Mouse (Mus musculus): ENCODE measurements around the gene Tpst2. TPM values are rescaled to one million over a fixed set of nuclear protein-coding genes. Genes with fewer than 3 reads are reported as not detected.
"Not testable (repeated sequence)": the region's sequence is repeated elsewhere in the genome, so short reads cannot be mapped to it uniquely, and the experiment has no call there.

Gene Tpst2
- polyA plus RNA-seq, 1 experiment from 2014 or later, result 36.2 TPM

- Histone ChIP-seq H3K9ac (replicated peaks) (no peak overlapping the region), H3K27ac (ENCODE audit: low read depth) (0 out of 2 replicates have a peak overlapping the region, but pooled peaks have one; percentile 11), H3K4me3 (ENCODE audit: low read depth, low read length) (no peak overlapping the region), H3K36me3 (replicated peaks; ENCODE audit: insufficient read depth, low read length) (peaks cover 44% of the 10 kb centered on the region), H3K4me1 (ENCODE audit: insufficient read depth) (no peaks in the 10 kb centered on the region; the same call in 1 of the 2 replicates), H3K4me2 (ENCODE audit: low read depth, low read length) (no peak overlapping the region), H3K9me3 (ENCODE audit: low read length) (no peaks in the 10 kb centered on the region), H3K27me3 (ENCODE audit: insufficient read depth, low read length) (no peaks in the 10 kb centered on the region)
- TF ChIP-seq CTCF (IDR thresholded peaks at IDR 0.05; ENCODE audit: low read depth) (no peak), EP300 (IDR thresholded peaks at IDR 0.05; ENCODE audit: low read depth) (no peak)
- 82% methylated on average over 5 of the region's 5 CpGs for WGBS (ENCODE audit: insufficient replicate concordance)
- no peak for DNase-seq
- no peak for ATAC-seq
Measured at GRCm38 (mm10) chr5:112316468-112316867, 40.0 kb downstream of the Tpst2 start.

- peak; percentile 49 for ATAC-seq
- Histone ChIP-seq H3K4me3 (ENCODE audit: low read depth, low read length) (no peak overlapping the region), H3K36me3 (replicated peaks; ENCODE audit: insufficient read depth, low read length) (peaks cover 37% of the 10 kb centered on the region), H3K4me2 (ENCODE audit: low read depth, low read length) (no peak overlapping the region), H3K4me1 (ENCODE audit: insufficient read depth) (no peaks in the 10 kb centered on the region; the same call in 1 of the 2 replicates), H3K27me3 (ENCODE audit: insufficient read depth, low read length) (no peaks in the 10 kb centered on the region), H3K9ac (replicated peaks) (no peak overlapping the region), H3K27ac (ENCODE audit: low read depth) (no peak overlapping the region), H3K9me3 (ENCODE audit: low read length) (no peaks in the 10 kb centered on the region)
- DNase-seq, result no peak
- TF ChIP-seq CTCF (IDR thresholded peaks at IDR 0.05; ENCODE audit: low read depth), result no peak
- TF ChIP-seq EP300 (IDR thresholded peaks at IDR 0.05; ENCODE audit: low read depth), result no peak
- WGBS (ENCODE audit: insufficient replicate concordance), result 29% methylated on average over 5 of the region's 5 CpGs
Measured at GRCm38 (mm10) chr5:112317328-112317727, 40.8 kb downstream of the Tpst2 start.

- WGBS (ENCODE audit: insufficient replicate concordance), result 55% methylated on average over 2 of the region's 2 CpGs
Measured at GRCm38 (mm10) chr5:112319343-112319742, 42.9 kb downstream of the Tpst2 start.

GRCm38 (mm10) chr5:112320379-112320778 lies 43.9 kb downstream of the Tpst2 start:
- TF ChIP-seq CTCF (IDR thresholded peaks at IDR 0.05; ENCODE audit: low read depth) (no peak), EP300 (IDR thresholded peaks at IDR 0.05; ENCODE audit: low read depth) (no peak)
- no peak overlapping the region for H3K27ac ChIP-seq (ENCODE audit: low read depth)
- WGBS (ENCODE audit: insufficient replicate concordance), result 74% methylated on average over 5 of the region's 5 CpGs

More at GRCm38 (mm10) chr5:112319343-112319742, 42.9 kb downstream of the Tpst2 start:
- not testable (repeated sequence) for H3K27me3 ChIP-seq (ENCODE audit: insufficient read depth, low read length); H3K4me3 ChIP-seq (ENCODE audit: low read depth, low read length); H3K9me3 ChIP-seq (ENCODE audit: low read length); H3K4me1 ChIP-seq (ENCODE audit: insufficient read depth); DNase-seq; H3K27ac ChIP-seq (ENCODE audit: low read depth); H3K4me2 ChIP-seq (ENCODE audit: low read depth, low read length); H3K9ac ChIP-seq (replicated peaks)
- peaks cover 18% of the 10 kb centered on the region for H3K36me3 ChIP-seq (replicated peaks; ENCODE audit: insufficient read depth, low read length)
- peak; percentile 69 for ATAC-seq
- TF ChIP-seq CTCF (IDR thresholded peaks at IDR 0.05; ENCODE audit: low read depth), result 0 out of 2 replicates have a peak, but pooled peaks have one; percentile 20

GRCm38 (mm10) chr5:112320936-112321335 lies 44.4 kb downstream of the Tpst2 start:
- Histone ChIP-seq H3K4me1 (ENCODE audit: insufficient read depth) (peaks cover 17% of the 10 kb centered on the region), H3K36me3 (replicated peaks; ENCODE audit: insufficient read depth, low read length) (peaks cover 4% of the 10 kb centered on the region), H3K4me3 (ENCODE audit: low read depth, low read length) (no peak overlapping the region), H3K27me3 (ENCODE audit: insufficient read depth, low read length) (no peaks in the 10 kb centered on the region), H3K27ac (ENCODE audit: low read depth) (no peak overlapping the region), H3K9ac (replicated peaks) (no peak overlapping the region), H3K9me3 (ENCODE audit: low read length) (no peaks in the 10 kb centered on the region), H3K4me2 (ENCODE audit: low read depth, low read length) (no peak overlapping the region)
- WGBS (ENCODE audit: insufficient replicate concordance), result 70% methylated on average over 6 of the region's 6 CpGs
- ATAC-seq (no peak), DNase-seq (no peak)
- TF ChIP-seq EP300 (IDR thresholded peaks at IDR 0.05; ENCODE audit: low read depth) (no peak), CTCF (IDR thresholded peaks at IDR 0.05; ENCODE audit: low read depth) (no peak)

More at GRCm38 (mm10) chr5:112320379-112320778, 43.9 kb downstream of the Tpst2 start:
- no peak overlapping the region for H3K9ac ChIP-seq (replicated peaks)
- H3K4me3 ChIP-seq (ENCODE audit: low read depth, low read length), result no peak overlapping the region
- no peak overlapping the region for H3K4me2 ChIP-seq (ENCODE audit: low read depth, low read length)
- ATAC-seq (no peak), DNase-seq (no peak)
- peaks cover 13% of the 10 kb centered on the region for H3K4me1 ChIP-seq (ENCODE audit: insufficient read depth)
- no peaks in the 10 kb centered on the region for H3K27me3 ChIP-seq (ENCODE audit: insufficient read depth, low read length)
- H3K9me3 ChIP-seq (ENCODE audit: low read length), result no peaks in the 10 kb centered on the region
- H3K36me3 ChIP-seq (replicated peaks; ENCODE audit: insufficient read depth, low read length), result peaks cover 10% of the 10 kb centered on the region

- Histone ChIP-seq H3K4me3 (ENCODE audit: low read depth, low read length) (no peak overlapping the region), H3K36me3 (replicated peaks; ENCODE audit: insufficient read depth, low read length) (no peaks in the 10 kb centered on the region), H3K4me2 (ENCODE audit: low read depth, low read length) (no peak overlapping the region), H3K9ac (replicated peaks) (no peak overlapping the region), H3K9me3 (ENCODE audit: low read length) (no peaks in the 10 kb centered on the region), H3K27me3 (ENCODE audit: insufficient read depth, low read length) (no peaks in the 10 kb centered on the region), H3K27ac (ENCODE audit: low read depth) (no peak overlapping the region), H3K4me1 (ENCODE audit: insufficient read depth) (peaks cover 17% of the 10 kb centered on the region)
- TF ChIP-seq CTCF (IDR thresholded peaks at IDR 0.05; ENCODE audit: low read depth) (no peak), EP300 (IDR thresholded peaks at IDR 0.05; ENCODE audit: low read depth) (no peak)
- no peak for DNase-seq
- no peak for ATAC-seq
- 73% methylated on average over 4 of the region's 4 CpGs for WGBS (ENCODE audit: insufficient replicate concordance)
Measured at GRCm38 (mm10) chr5:112321376-112321775, 44.9 kb downstream of the Tpst2 start.

Data from liver, postnatal 0 days (tissue).